Mouse (Mus musculus) hindbrain, postnatal 0 days (tissue): ENCODE results near the gene Arhgef19. TPM values are rescaled to one million over a fixed set of nuclear protein-coding genes. Genes with fewer than 3 reads are reported as not detected.
A peak's percentile ranks its signal among the peaks of the same experiment; 100 is the strongest.

Experiments
- ATAC-seq: fragments of 200-750 bp; cut with Nextera tagmentation; 2 replicates; pipeline ENCODE4 v1.8.0; 2017; ENCODE audit warnings: mild to moderate bottlenecking, moderate TSS enrichment, moderate library complexity
- DNase-seq: peaks from one replicate; pipeline ENCODE4 v3.0.0-alpha.2; 2015; ENCODE audit warnings: low spot score
- H3K27ac ChIP-seq: fragments of 300-500 bp; sonication (generic); 2 replicates; pipeline ENCODE4 v1.5.1; 2014; ENCODE audit warnings: mild to moderate bottlenecking
- H3K27me3 ChIP-seq: fragments of 300-500 bp; sonication (generic); 2 replicates; pipeline ENCODE4 v1.6.1; 2014; ENCODE audit warnings: low read length, mixed read lengths; ENCODE audit not compliant: insufficient read depth
- H3K36me3 ChIP-seq: fragments of 300-500 bp; sonication (generic); 2 replicates; pipeline ENCODE4 v1.6.1; 2014; ENCODE audit warnings: low read length, mixed read lengths; ENCODE audit not compliant: insufficient read depth
- H3K4me1 ChIP-seq: fragments of 300-500 bp; sonication (generic); 2 replicates; pipeline ENCODE4 v1.6.1; 2014; ENCODE audit warnings: antibody characterized with exemption, low read length, mixed read lengths; ENCODE audit not compliant: insufficient read depth
- H3K4me2 ChIP-seq: fragments of 300-500 bp; sonication (generic); 2 replicates; pipeline ENCODE4 v1.6.1; 2014; ENCODE audit warnings: low read depth, mild to moderate bottlenecking, low read length, moderate library complexity, mixed read lengths
- H3K4me3 ChIP-seq: fragments of 300-500 bp; sonication (generic); 2 replicates; pipeline ENCODE4 v1.5.1; 2014; ENCODE audit warnings: low read length
- H3K9ac ChIP-seq: fragments of 300-500 bp; sonication (generic); replicated peaks from 2 replicates; pipeline ENCODE4 v1.6.1; 2014; ENCODE audit warnings: mild to moderate bottlenecking, low read length, moderate library complexity, mixed read lengths
- H3K9me3 ChIP-seq: fragments of 300-500 bp; sonication (generic); 2 replicates; pipeline ENCODE4 v1.6.1; 2016; ENCODE audit warnings: low read length, mixed read lengths
- CTCF ChIP-seq: IDR thresholded peaks from 2 replicates; pipeline ENCODE4 v1.5.1; 2016; ENCODE audit warnings: antibody characterized with exemption, control low read depth, low read depth
- WGBS: fragments of 180-500 bp; shearing (Covaris S2); extraction: QIAGEN DNeasy Blood & Tissue Kit; methylation state at CpG from one replicate; pipeline ENCODE4 v1.1.7; 2014; 5-methylcytosine and 5-hydroxymethylcytosine counted together
- polyA plus RNA-seq: library from polyadenylated mRNA; unstranded; fragments of >200 nt; fragmentation: Nextera tagmentation; extraction: Ambion mirVana; gene quantifications from 2 replicates; pipeline ENCODE4 v1.2.1, GENCODE M21; 2015
- total RNA-seq: library from RNA; depleted of rRNA; stranded (reverse); fragments of >200 nt; gene quantifications from 2 replicates; pipeline ENCODE4 v1.2.3, GENCODE M21; 2014

The Arhgef19 gene
- total and polyA plus RNA-seq, 2 experiments from 2014 or later = 1.2 TPM

DNA sequence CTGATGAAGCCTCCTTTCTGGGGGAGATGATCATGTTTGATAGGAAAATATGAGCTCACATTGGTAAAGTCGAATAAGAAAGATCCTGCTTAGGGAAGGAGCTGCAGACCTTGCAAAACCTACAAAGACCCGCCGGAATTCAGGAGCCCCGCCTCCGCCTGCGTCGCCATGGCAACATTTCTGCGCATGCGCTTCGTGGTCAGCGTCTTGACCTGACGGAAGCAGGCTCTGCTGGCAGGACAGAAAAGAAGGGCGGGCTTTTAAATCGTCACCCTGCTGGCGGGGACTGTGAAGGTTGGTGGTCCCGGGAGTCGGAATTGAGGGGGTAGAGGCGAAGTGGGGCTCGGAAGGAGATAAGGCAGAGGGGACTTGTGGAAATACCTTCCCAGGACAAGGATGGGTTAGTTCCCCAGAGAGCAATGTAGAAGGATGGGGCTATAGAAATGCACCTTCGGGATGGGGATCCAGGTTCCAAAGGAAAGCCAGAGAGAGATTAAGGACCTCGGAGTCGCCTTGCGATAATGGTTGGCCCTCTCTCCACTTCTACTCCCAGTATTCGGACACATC, 25.4 kb upstream of the Arhgef19 start, which contains the start of gene Rsg1:
Gene Rsg1, plus strand, starts transcription at position 187 of the 567 bp plus-strand sequence.
- peak; percentile 34 for TF ChIP-seq CTCF
- H3K9me3 ChIP-seq = no peaks in the 10 kb centered on the region
- ATAC-seq = peak; percentile 80

DNA sequence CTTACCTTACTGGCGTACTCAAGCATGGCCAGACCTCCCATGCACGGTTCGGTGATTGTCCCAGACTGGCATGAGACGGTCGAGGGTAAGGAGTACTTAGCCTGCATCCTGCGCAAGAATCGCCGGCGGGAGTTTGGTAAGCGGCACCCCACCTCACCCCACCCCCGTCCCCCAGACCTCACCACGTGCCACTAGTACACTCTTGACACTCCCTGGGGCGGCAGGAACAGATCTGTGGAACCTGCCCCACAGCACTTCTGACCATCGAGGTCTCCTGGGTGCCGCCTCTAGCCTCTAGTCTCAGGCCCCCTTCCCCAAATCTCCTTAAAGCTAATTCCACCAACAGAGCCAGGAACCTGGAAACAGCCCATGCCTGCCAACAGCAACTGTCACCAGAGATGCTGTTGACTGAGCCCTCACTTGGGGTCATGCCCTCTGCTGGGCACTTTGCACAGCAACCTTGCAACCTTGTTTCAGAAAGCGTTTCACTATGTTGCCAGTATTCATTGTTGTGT, 24.9 kb upstream of the Arhgef19 start:
- Histone ChIP-seq H3K4me1 (0 out of 2 replicates have a peak, but pooled peaks cover 4% of the 10 kb centered on the region), H3K27me3 (no peaks in the 10 kb centered on the region), H3K4me3 (peak overlapping the region; percentile 47), H3K9ac (peak overlapping the region; percentile 48), H3K4me2 (peak overlapping the region; percentile 85), H3K36me3 (no peaks in the 10 kb centered on the region), H3K9me3 (no peaks in the 10 kb centered on the region), H3K27ac (no peak overlapping the region)
- DNase-seq (peak; percentile 60), ATAC-seq (peak; percentile 56)
- peak; percentile 68 for TF ChIP-seq CTCF
- 2% methylated on average over 16 of the region's 16 CpGs for WGBS

More for the DNA sequence above, 25.4 kb upstream of the Arhgef19 start, which contains the start of gene Rsg1:
- peak within 1 kb of the TSS; percentile 32; the same call in 1 of the 2 replicates for H3K27ac ChIP-seq
- no peaks in the 10 kb centered on the region for H3K27me3 ChIP-seq
- peak within 1 kb of the TSS; percentile 85 for H3K4me2 ChIP-seq
- 0 out of 2 replicates have a peak, but pooled peaks cover 4% of the 10 kb centered on the region for H3K4me1 ChIP-seq
- WGBS = under 1% methylated on average over 24 of the region's 24 CpGs
- DNase-seq = peak; percentile 97
- peak within 1 kb of the TSS; percentile 48 for H3K9ac ChIP-seq
- H3K4me3 ChIP-seq = peak within 1 kb of the TSS; percentile 47
- no peaks in the 10 kb centered on the region for H3K36me3 ChIP-seq

GRCm38 (mm10) chr4:141219583-141220213, 19.6 kb upstream of the Arhgef19 start:
- DNase-seq (peak; percentile 38), ATAC-seq (peak; percentile 76)
- H3K9ac ChIP-seq = no peak overlapping the region
- no peak overlapping the region for H3K4me3 ChIP-seq
- H3K27me3 ChIP-seq = no peaks in the 10 kb centered on the region
- H3K9me3 ChIP-seq = no peaks in the 10 kb centered on the region
- TF ChIP-seq CTCF = no peak; the same call in 1 of the 2 replicates
- H3K27ac ChIP-seq = no peak overlapping the region
- no peak overlapping the region for H3K4me2 ChIP-seq
- no peaks in the 10 kb centered on the region for H3K36me3 ChIP-seq
- no peaks in the 10 kb centered on the region for H3K4me1 ChIP-seq
- WGBS = 73% methylated on average over 20 of the region's 20 CpGs

GRCm38 (mm10) chr4:141221848-141222247, 17.5 kb upstream of the Arhgef19 start:
- Histone ChIP-seq H3K36me3 (no peaks in the 10 kb centered on the region), H3K9me3 (no peaks in the 10 kb centered on the region), H3K4me3 (no peak overlapping the region), H3K27me3 (no peaks in the 10 kb centered on the region), H3K4me2 (no peak overlapping the region), H3K4me1 (no peaks in the 10 kb centered on the region), H3K9ac (no peak overlapping the region), H3K27ac (no peak overlapping the region)
- DNase-seq (no peak), ATAC-seq (no peak)
- 77% methylated on average over 2 of the region's 2 CpGs for WGBS
- 0 out of 2 replicates have a peak, but pooled peaks have one; percentile 10 for TF ChIP-seq CTCF

DNA sequence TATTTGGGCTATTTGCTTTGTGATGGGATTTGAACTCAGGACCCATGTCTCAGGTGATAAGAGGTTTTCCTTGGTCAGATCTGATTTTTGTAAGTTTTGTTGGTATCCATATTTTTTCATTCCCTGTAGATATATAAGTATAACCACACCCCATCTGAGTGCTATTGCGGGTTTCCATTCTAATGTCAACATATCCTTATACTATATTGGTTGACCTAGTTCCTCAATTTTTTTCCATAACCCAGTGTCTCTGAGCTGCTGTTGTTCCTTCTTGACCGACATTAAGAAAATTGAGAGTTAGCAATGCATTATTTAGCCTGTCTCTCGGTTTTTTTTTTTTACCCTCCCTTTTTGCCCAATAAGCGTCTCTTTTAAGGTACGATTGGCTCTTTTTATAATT, 16.5 kb upstream of the Arhgef19 start:
- TF ChIP-seq CTCF = no peak
- H3K4me3 ChIP-seq = no peak overlapping the region
- DNase-seq = no peak
- no peak overlapping the region for H3K27ac ChIP-seq
- 92% methylated on average over 5 of the region's 5 CpGs for WGBS
- H3K9me3 ChIP-seq = no peaks in the 10 kb centered on the region
- no peaks in the 10 kb centered on the region for H3K27me3 ChIP-seq
- no peak overlapping the region for H3K4me2 ChIP-seq
- no peaks in the 10 kb centered on the region for H3K4me1 ChIP-seq
- no peak overlapping the region for H3K9ac ChIP-seq
- ATAC-seq = no peak
- no peaks in the 10 kb centered on the region for H3K36me3 ChIP-seq

GRCm38 (mm10) chr4:141228687-141229086, 10.6 kb upstream of the Arhgef19 start:
- 90% methylated on average over 7 of the region's 7 CpGs for WGBS
- TF ChIP-seq CTCF = no peak
- H3K27me3 ChIP-seq = no peaks in the 10 kb centered on the region
- H3K36me3 ChIP-seq = no peaks in the 10 kb centered on the region
- no peak overlapping the region for H3K4me2 ChIP-seq
- H3K9ac ChIP-seq = no peak overlapping the region
- DNase-seq = no peak
- H3K4me1 ChIP-seq = no peaks in the 10 kb centered on the region
- no peaks in the 10 kb centered on the region for H3K9me3 ChIP-seq
- H3K4me3 ChIP-seq = no peak overlapping the region
- no peak overlapping the region for H3K27ac ChIP-seq
- no peak for ATAC-seq
